In the genomic region with DNA sequence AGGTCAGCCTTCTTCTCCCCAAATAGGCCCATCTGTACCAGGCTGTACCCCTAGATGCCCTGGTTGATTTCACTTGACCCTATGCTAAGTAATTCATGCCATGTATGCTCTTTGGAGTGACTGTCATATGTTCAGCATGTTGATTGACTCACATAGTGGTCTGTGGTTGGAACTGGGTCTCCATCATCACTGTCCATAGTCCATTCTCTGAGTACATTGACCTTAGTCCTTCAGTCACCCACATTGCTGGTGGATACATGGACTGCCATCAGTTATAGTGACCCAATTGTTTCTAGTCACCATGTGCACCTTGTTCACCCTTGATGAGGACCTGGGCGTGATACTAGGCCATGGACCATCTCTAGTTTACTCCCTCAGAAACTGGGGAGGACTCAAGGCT, we compare ENCODE assay signal across 18 mouse cellular contexts. TPM values are rescaled to one million over a fixed set of nuclear protein-coding genes. Genes with fewer than 3 reads are reported as not detected.
DNase-seq lines count a peak whose midpoint lies in the region; ATAC-seq and TF ChIP-seq lines count a peak whose summit lies in the region.
"Had no signal": no experiment of that assay in that cellular context is flagged by ENCODE, and none has a peak within 500 bp of the region (broad histone marks: within the 10 kb centered on the region; RNA-seq: fewer than 3 reads in every experiment).

No protein-coding gene starts in this region.

- TF ChIP-seq EP300 in liver, postnatal 0 days (IDR thresholded peaks at IDR 0.05; ENCODE audit: low read depth), result no peak

- H3K9me3 ChIP-seq in liver, postnatal 0 days (ENCODE audit: low read length), result no peaks in the 10 kb centered on the region
- H3K9me3 ChIP-seq in liver, embryonic 11.5 days (ENCODE audit: control insufficient read depth, low read length), result no peaks in the 10 kb centered on the region
- H3K9me3 ChIP-seq: G1E had no signal

- no peak overlapping the region for H3K4me3 ChIP-seq in liver, postnatal 0 days (ENCODE audit: low read depth, low read length)
- H3K4me3 ChIP-seq in liver, embryonic 11.5 days (ENCODE audit: low read depth, low read length), result no peak overlapping the region

- peak; percentile 91 for ATAC-seq in liver, postnatal 0 days
- ATAC-seq in liver, embryonic 11.5 days (replicated peaks; ENCODE audit: low FRiP score), result no peak
- ATAC-seq: activated CD4-positive, CD25-positive, alpha-beta regulatory T cell, adult 4 months; CD4-positive, CD25-positive, alpha-beta regulatory T cell, adult 4 months; Patski had no signal

- H3K27me3 ChIP-seq in liver, postnatal 0 days (ENCODE audit: insufficient read depth, low read length), result no peaks in the 10 kb centered on the region
- H3K27me3 ChIP-seq in liver, embryonic 11.5 days (replicated peaks; ENCODE audit: control insufficient read depth, insufficient read depth, low read length), result no peaks in the 10 kb centered on the region
- H3K27me3 ChIP-seq: CH12.LX, Patski had no signal

- TF ChIP-seq CTCF in liver, postnatal 0 days (IDR thresholded peaks at IDR 0.05; ENCODE audit: low read depth), result no peak

- H3K9ac ChIP-seq in liver, postnatal 0 days (replicated peaks), result no peak overlapping the region
- no peak overlapping the region for H3K9ac ChIP-seq in liver, embryonic 11.5 days (ENCODE audit: low read depth, low read length)

- no peak overlapping the region; the same call in 1 of the 2 replicates for H3K27ac ChIP-seq in liver, postnatal 0 days (ENCODE audit: low read depth)
- no peak overlapping the region for H3K27ac ChIP-seq in liver, embryonic 11.5 days (ENCODE audit: low read depth, low read length)

- 82% methylated on average over 1 of the region's 1 CpGs for WGBS in liver, postnatal 0 days (ENCODE audit: insufficient replicate concordance)
- WGBS in liver, embryonic 11.5 days, result 87% methylated on average over 1 of the region's 1 CpGs

- no peak for DNase-seq in liver, postnatal 0 days
- DNase-seq in liver, embryonic 11.5 days (ENCODE audit: low spot score), result no peak
- DNase-seq: adrenal gland, adult 2 months; adrenal gland, adult 8-10 months; adrenal gland, postnatal 10 days; adrenal gland, postnatal 14 days; adrenal gland, postnatal 25 days; adrenal gland, postnatal 36 days; B cell, adult 2 months; cerebellum, adult 11 months; cerebellum, adult 11-12 months; cerebellum, adult 18-20 months; cerebellum, adult 2 months had no signal

- no peak overlapping the region for H3K4me2 ChIP-seq in liver, postnatal 0 days (ENCODE audit: low read depth, low read length)
- no peak overlapping the region for H3K4me2 ChIP-seq in liver, embryonic 11.5 days

- H3K36me3 ChIP-seq in liver, postnatal 0 days (replicated peaks; ENCODE audit: insufficient read depth, low read length), result peaks cover 24% of the 10 kb centered on the region
- no peaks in the 10 kb centered on the region for H3K36me3 ChIP-seq in liver, embryonic 11.5 days (ENCODE audit: control insufficient read depth, insufficient read depth, low read length)

- H3K4me1 ChIP-seq in liver, postnatal 0 days (ENCODE audit: insufficient read depth), result no peaks in the 10 kb centered on the region
- H3K4me1 ChIP-seq in liver, embryonic 11.5 days (replicated peaks; ENCODE audit: control insufficient read depth, insufficient read depth, low read length), result no peaks in the 10 kb centered on the region

RNA-seq across cellular contexts. Expression of gene Pnpla7, which starts 30.9 kb away (rescaled TPM):
- 52.9 and 64.5 TPM in 2 replicates for polyA plus RNA-seq in liver, postnatal 0 days (2015; fragmentation: Nextera tagmentation; extraction: Ambion mirVana)
- 24.7 TPM in 2 replicates for polyA plus RNA-seq in liver, embryonic 11.5 days (2014; fragmentation: Nextera tagmentation; extraction: Ambion mirVana)

RNA-seq across cellular contexts. Expression of gene Mrpl41, which starts 31.9 kb away (rescaled TPM):
- polyA plus RNA-seq in liver, postnatal 0 days (2015; fragmentation: Nextera tagmentation; extraction: Ambion mirVana), result 81.8 and 83.1 TPM in 2 replicates
- 149 and 158 TPM in 2 replicates for polyA plus RNA-seq in liver, embryonic 11.5 days (2014; fragmentation: Nextera tagmentation; extraction: Ambion mirVana)

RNA-seq across cellular contexts. Expression of gene Dph7, which starts 44.6 kb away (rescaled TPM):
- polyA plus RNA-seq in liver, postnatal 0 days (2015; fragmentation: Nextera tagmentation; extraction: Ambion mirVana), result 6.4 and 7.0 TPM in 2 replicates
- 22.9 and 25.2 TPM in 2 replicates for polyA plus RNA-seq in liver, embryonic 11.5 days (2014; fragmentation: Nextera tagmentation; extraction: Ambion mirVana)

RNA-seq across cellular contexts. Expression of gene Nsmf, which starts 47.4 kb away (rescaled TPM):
- polyA plus RNA-seq in liver, postnatal 0 days (2015; fragmentation: Nextera tagmentation; extraction: Ambion mirVana), result 29.0 and 32.1 TPM in 2 replicates
- 29.0 and 32.6 TPM in 2 replicates for polyA plus RNA-seq in liver, embryonic 11.5 days (2014; fragmentation: Nextera tagmentation; extraction: Ambion mirVana)

RNA-seq across cellular contexts. Expression of gene Zmynd19, which starts 57.2 kb away (rescaled TPM):
- polyA plus RNA-seq in liver, postnatal 0 days (2015; fragmentation: Nextera tagmentation; extraction: Ambion mirVana), result 6.2 and 6.5 TPM in 2 replicates
- polyA plus RNA-seq in liver, embryonic 11.5 days (2014; fragmentation: Nextera tagmentation; extraction: Ambion mirVana), result 46.0 and 47.3 TPM in 2 replicates
